Comparison of ENCODE assay signal across 8 mouse cellular contexts in the genomic region with DNA sequence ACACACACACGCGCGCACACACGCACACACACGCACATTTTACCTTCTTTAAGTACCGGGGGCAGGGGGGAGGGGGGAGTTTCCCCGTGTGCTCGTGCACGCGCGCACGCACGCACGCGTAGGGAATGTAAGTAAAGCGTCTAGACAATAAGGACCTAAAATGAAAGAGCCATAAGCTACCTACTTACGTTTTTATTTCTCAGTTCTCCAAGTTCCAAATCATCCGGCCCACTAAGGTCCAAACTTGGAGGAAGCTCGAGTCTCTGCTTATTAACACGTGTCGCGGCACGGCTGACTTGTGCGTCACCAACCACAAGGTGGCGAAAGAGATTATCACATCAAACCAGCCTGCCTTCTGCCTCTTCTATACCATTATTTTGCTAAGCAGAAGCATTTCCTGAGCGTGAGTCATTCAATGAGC. TPM values are rescaled to one million over a fixed set of nuclear protein-coding genes. Genes with fewer than 3 reads are reported as not detected.
A peak's percentile ranks its signal among the peaks of the same experiment; 100 is the strongest.
DNase-seq lines count a peak whose midpoint lies in the region; ATAC-seq lines count a peak whose summit lies in the region.

No protein-coding gene starts in this region.

- no peak overlapping the region for H3K27ac ChIP-seq in hindbrain, embryonic 15.5 days (replicated peaks)

- H3K27me3 ChIP-seq in hindbrain, embryonic 15.5 days = peaks cover 2% of the 10 kb centered on the region; the same call in 1 of the 2 replicates

- peak overlapping the region; percentile 45 for H3K4me3 ChIP-seq in hindbrain, embryonic 15.5 days

- peak overlapping the region; percentile 29; the same call in 1 of the 2 replicates for H3K9ac ChIP-seq in hindbrain, embryonic 15.5 days

- ATAC-seq in hindbrain, embryonic 15.5 days (ENCODE audit: low FRiP score, low read depth) = peak; percentile 83

- H3K4me2 ChIP-seq in hindbrain, embryonic 15.5 days = peak overlapping the region; percentile 73

- no peaks in the 10 kb centered on the region for H3K9me3 ChIP-seq in hindbrain, embryonic 15.5 days

- H3K4me1 ChIP-seq in hindbrain, embryonic 15.5 days (replicated peaks) = no peaks in the 10 kb centered on the region

- 19% methylated on average over 26 of the region's 26 CpGs for WGBS in hindbrain, embryonic 15.5 days

- no peaks in the 10 kb centered on the region for H3K36me3 ChIP-seq in hindbrain, embryonic 15.5 days

- peak; percentile 49 for DNase-seq in Muller cell, postnatal 12 days (ENCODE audit: inconsistent ontology term)
- DNase-seq in cerebellum, postnatal 10 days = peak; percentile 79 to 81
- peak; percentile 51 to 83 for DNase-seq in frontal cortex, postnatal 36 days (ENCODE audit: low spot score in 2 of 2)
- DNase-seq in layer of hippocampus, postnatal 36 days = peak; percentile 63 to 69
- DNase-seq in lung, postnatal 36 days = peak; percentile 89
- peak; percentile 32 for DNase-seq in retina, postnatal 7 days (ENCODE audit: low read depth, low spot score)
- DNase-seq in urinary bladder, adult 2 months (ENCODE audit: low spot score) = peak; percentile 30

RNA-seq across cellular contexts. Expression of a gene that starts 47.1 kb away (rescaled TPM):
- 2.1 and 2.7 TPM in 2 replicates for polyA plus RNA-seq in hindbrain, embryonic 15.5 days (2015; fragmentation: Nextera tagmentation; extraction: Ambion mirVana)
- 10 to 100 TPM; 14.4 to 15.1 TPM for total RNA-seq in layer of hippocampus, postnatal 36 days (2021)
- 5.1 and 6.2 TPM in 2 replicates for polyA plus RNA-seq in urinary bladder, adult 2 months (2012; rRNA removed)

Comparison
In these comparisons a context has a peak if more than half of its experiments do, and no peak if none do; other contexts are left out.
1. DNase-seq: peak in every context shown above with its lines; median percentile 89 in lung, postnatal 36 days; 80 in cerebellum, postnatal 10 days; 67 in frontal cortex, postnatal 36 days; 66 in layer of hippocampus, postnatal 36 days; 49 in Muller cell, postnatal 12 days; 32 in retina, postnatal 7 days; 30 in urinary bladder, adult 2 months.